Mouse (Mus musculus) stomach, embryonic 14.5 days (tissue): ENCODE measurements around the gene Cbx5. TPM values are rescaled to one million over a fixed set of nuclear protein-coding genes. Genes with fewer than 3 reads are reported as not detected.

Source experiments
- ATAC-seq: fragments of 200-750 bp; cut with Nextera tagmentation; 2 replicates; pipeline ENCODE4 v1.8.0; 2017; ENCODE audit warnings: low read depth, moderate TSS enrichment; ENCODE audit not compliant: insufficient number of reproducible peaks, insufficient read depth, low FRiP score
- H3K27ac ChIP-seq: fragments of 300-500 bp; sonication (generic); 2 replicates; pipeline ENCODE4 v1.5.1; 2014; ENCODE audit warnings: mild to moderate bottlenecking, low read length, moderate library complexity, mixed read lengths
- H3K27me3 ChIP-seq: fragments of 300-500 bp; sonication (generic); 2 replicates; pipeline ENCODE4 v1.6.1; 2014; ENCODE audit warnings: low read length, control low read depth, mixed read lengths; ENCODE audit not compliant: control insufficient read depth, insufficient read depth
- H3K36me3 ChIP-seq: fragments of 300-500 bp; sonication (generic); 2 replicates; pipeline ENCODE4 v1.6.1; 2014; ENCODE audit warnings: mild to moderate bottlenecking, control low read depth, low read length, moderate library complexity, mixed read lengths; ENCODE audit not compliant: control insufficient read depth, insufficient read depth
- H3K4me1 ChIP-seq: fragments of 300-500 bp; sonication (generic); 2 replicates; pipeline ENCODE4 v1.6.1; 2014; ENCODE audit warnings: low read length, control low read depth, mixed read lengths; ENCODE audit not compliant: control insufficient read depth, insufficient read depth
- H3K4me2 ChIP-seq: fragments of 300-500 bp; sonication (generic); replicated peaks from 2 replicates; pipeline ENCODE4 v1.6.1; 2014; ENCODE audit warnings: low read depth, low read length, control low read depth
- H3K4me3 ChIP-seq: fragments of 300-500 bp; sonication (generic); 2 replicates; pipeline ENCODE4 v1.5.1; 2014; ENCODE audit warnings: low read depth, low read length, control low read depth
- H3K9ac ChIP-seq: fragments of 300-500 bp; sonication (generic); replicated peaks from 2 replicates; pipeline ENCODE4 v1.6.1; 2014; ENCODE audit warnings: low read depth, mild to moderate bottlenecking, control low read depth, low read length, moderate library complexity, mixed read lengths
- H3K9me3 ChIP-seq: fragments of 300-500 bp; sonication (generic); 2 replicates; pipeline ENCODE4 v1.6.1; 2016; ENCODE audit warnings: low read depth, low read length, control low read depth; ENCODE audit not compliant: control insufficient read depth
- WGBS: fragments of 180-500 bp; shearing (Covaris S2); extraction: QIAGEN DNeasy Blood & Tissue Kit; methylation state at CpG from one replicate; pipeline ENCODE4 v1.1.7; 2014; 5-methylcytosine and 5-hydroxymethylcytosine counted together
- polyA plus RNA-seq: library from polyadenylated mRNA; unstranded; fragments of >200 nt; fragmentation: Nextera tagmentation; extraction: Ambion mirVana; gene quantifications from 2 replicates; pipeline ENCODE4 v1.2.1, GENCODE M21; 2014

The Cbx5 gene
- polyA plus RNA-seq = 141 and 154 TPM in 2 replicates

DNA sequence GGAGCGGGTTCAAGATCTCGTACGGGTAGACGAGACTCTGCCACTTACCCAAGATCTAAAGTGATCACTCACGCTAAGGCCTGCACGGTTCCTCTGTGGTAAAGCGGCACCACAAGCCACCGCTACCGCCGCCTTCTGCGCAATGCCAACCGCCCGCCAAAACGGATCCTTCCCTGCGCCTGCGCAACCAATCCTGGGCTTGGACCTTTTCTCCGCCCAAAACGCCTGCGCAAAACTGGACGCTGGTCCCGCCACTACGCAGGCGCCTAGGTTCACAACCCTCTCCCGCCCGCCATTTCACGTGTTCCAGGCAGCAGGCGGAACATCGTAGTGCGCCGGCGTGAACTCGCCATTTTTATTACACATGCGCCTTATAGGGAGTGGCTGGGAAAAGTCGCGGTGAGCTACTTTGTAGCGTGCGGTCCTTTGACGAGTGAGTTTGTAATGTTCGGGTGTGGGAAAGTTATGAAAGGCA, at the start of gene Cbx5:
Gene Cbx5 (minus strand): TSS at position 132 of the 475 bp plus-strand sequence.
- WGBS = under 1% methylated on average over 39 of the region's 39 CpGs

DNA sequence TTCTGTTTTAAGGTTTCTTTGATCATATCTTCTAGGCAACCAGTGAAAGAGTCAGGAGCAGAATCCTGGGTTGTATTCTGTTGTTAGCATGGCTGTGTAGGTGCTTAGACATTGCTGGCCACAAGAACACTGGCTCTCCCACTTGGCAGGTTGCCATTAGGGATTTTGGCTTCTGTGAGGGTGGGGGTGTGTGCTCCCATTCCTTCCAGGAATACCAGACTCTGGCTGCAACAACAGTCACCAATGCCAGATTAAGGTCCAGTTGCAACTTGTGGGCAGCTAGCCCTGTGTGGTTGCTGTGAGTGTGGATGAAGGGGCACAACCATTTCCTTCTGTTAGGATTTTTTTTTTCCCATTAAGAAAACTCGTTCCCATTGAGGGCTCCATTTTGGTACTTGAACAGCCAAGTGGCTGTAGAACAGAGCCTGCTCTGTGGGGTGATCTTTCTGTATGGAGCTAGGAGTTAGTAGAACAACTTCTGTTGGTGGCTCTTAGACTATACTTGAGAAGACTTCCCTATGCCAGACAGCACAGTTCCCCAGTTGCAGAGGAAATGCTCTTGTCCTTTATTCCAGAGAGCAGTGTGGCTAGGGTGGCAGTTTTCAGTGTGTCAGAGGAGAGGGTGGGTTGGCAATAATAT, 46.3 kb upstream of the Cbx5 start:
- no peaks in the 10 kb centered on the region for H3K9me3 ChIP-seq
- no peak for ATAC-seq
- 73% methylated on average over 1 of the region's 1 CpGs for WGBS
- peaks cover 17% of the 10 kb centered on the region; the same call in 1 of the 2 replicates for H3K4me1 ChIP-seq
- no peak overlapping the region for H3K4me2 ChIP-seq
- H3K27me3 ChIP-seq = no peaks in the 10 kb centered on the region
- peaks cover 17% of the 10 kb centered on the region; the same call in 1 of the 2 replicates for H3K36me3 ChIP-seq
- no peak overlapping the region for H3K4me3 ChIP-seq
- H3K9ac ChIP-seq = no peak overlapping the region
- H3K27ac ChIP-seq = 0 out of 2 replicates have a peak overlapping the region, but pooled peaks have one; percentile 44

More for the DNA sequence above, at the start of gene Cbx5:
- H3K36me3 ChIP-seq = peaks cover 28% of the 10 kb centered on the region
- H3K27ac ChIP-seq = peak within 1 kb of the TSS; percentile 90
- no peaks in the 10 kb centered on the region for H3K9me3 ChIP-seq
- peak; percentile 94 for ATAC-seq
- peaks cover 15% of the 10 kb centered on the region for H3K4me1 ChIP-seq
- peak within 1 kb of the TSS; percentile 83 for H3K4me2 ChIP-seq
- H3K27me3 ChIP-seq = no peaks in the 10 kb centered on the region
- peak within 1 kb of the TSS; percentile 55 for H3K4me3 ChIP-seq
- peak within 1 kb of the TSS; percentile 71 for H3K9ac ChIP-seq

- WGBS = 33% methylated on average over 2 of the region's 2 CpGs
- H3K9ac ChIP-seq = no peak overlapping the region
- H3K9me3 ChIP-seq = no peaks in the 10 kb centered on the region
- H3K36me3 ChIP-seq = peaks cover 8% of the 10 kb centered on the region; the same call in 1 of the 2 replicates
- no peak overlapping the region for H3K27ac ChIP-seq
- ATAC-seq = no peak
- H3K4me1 ChIP-seq = peaks cover 17% of the 10 kb centered on the region; the same call in 1 of the 2 replicates
- no peaks in the 10 kb centered on the region for H3K27me3 ChIP-seq
- H3K4me2 ChIP-seq = no peak overlapping the region
- no peak overlapping the region for H3K4me3 ChIP-seq
Observed at GRCm38 (mm10) chr15:103284647-103285046, 45.0 kb upstream of the Cbx5 start.

GRCm38 (mm10) chr15:103284066-103284465, 44.5 kb upstream of the Cbx5 start:
- no peaks in the 10 kb centered on the region for H3K9me3 ChIP-seq
- H3K4me1 ChIP-seq = peaks cover 17% of the 10 kb centered on the region; the same call in 1 of the 2 replicates
- no peak overlapping the region for H3K27ac ChIP-seq
- no peak overlapping the region for H3K9ac ChIP-seq
- no peaks in the 10 kb centered on the region for H3K27me3 ChIP-seq
- ATAC-seq = no peak
- H3K4me3 ChIP-seq = no peak overlapping the region
- no peak overlapping the region for H3K4me2 ChIP-seq
- H3K36me3 ChIP-seq = 0 out of 2 replicates have a peak, but pooled peaks cover 4% of the 10 kb centered on the region
- 71% methylated on average over 3 of the region's 3 CpGs for WGBS

DNA sequence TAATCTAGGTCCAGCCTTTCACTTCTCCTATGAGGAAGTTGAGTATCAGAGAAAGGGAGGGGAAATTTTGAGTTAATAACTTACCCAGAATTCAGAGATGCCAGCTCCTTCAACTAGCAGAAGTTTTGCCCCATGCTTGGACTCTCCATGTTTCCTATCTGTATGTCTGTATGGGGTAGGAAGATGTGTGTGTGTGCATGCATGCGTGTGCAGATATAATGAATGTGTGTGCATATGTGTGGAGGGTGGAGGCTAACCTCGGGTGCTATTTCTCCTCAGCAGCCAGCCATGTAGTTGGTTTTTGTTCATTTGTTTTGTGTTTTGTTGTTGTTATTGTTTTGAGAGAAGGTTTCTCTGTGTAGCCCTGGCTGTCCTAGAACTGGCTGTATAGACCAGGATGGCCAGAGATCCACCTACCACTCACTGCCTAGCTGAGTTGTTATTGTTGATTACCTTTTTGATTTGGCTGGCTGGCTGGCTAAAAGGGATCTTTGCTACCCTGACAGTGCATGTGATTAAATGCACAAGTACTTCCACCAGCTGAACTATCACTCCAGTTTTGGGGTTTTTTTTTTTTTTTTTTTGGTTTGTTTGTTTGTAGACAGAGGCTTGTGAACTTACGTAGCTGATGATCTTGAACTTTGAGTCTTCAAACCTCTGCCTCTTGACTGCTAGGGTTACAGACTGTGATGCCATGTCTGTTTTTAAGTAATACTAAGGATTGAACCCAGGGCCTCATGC, 42.0 kb upstream of the Cbx5 start:
- H3K4me1 ChIP-seq = peaks cover 17% of the 10 kb centered on the region; the same call in 1 of the 2 replicates
- no peaks in the 10 kb centered on the region for H3K27me3 ChIP-seq
- peak overlapping the region; percentile 29; the same call in 1 of the 2 replicates for H3K27ac ChIP-seq
- ATAC-seq = no peak
- no peaks in the 10 kb centered on the region for H3K9me3 ChIP-seq
- no peak overlapping the region for H3K4me2 ChIP-seq
- no peaks in the 10 kb centered on the region; the same call in 1 of the 2 replicates for H3K36me3 ChIP-seq
- H3K4me3 ChIP-seq = no peak overlapping the region
- 87% methylated on average over 3 of the region's 3 CpGs for WGBS
- H3K9ac ChIP-seq = no peak overlapping the region; the same call in 1 of the 2 replicates

GRCm38 (mm10) chr15:103280817-103281464, 41.3 kb upstream of the Cbx5 start:
- Histone ChIP-seq H3K9me3 (no peaks in the 10 kb centered on the region), H3K4me3 (no peak overlapping the region), H3K36me3 (no peaks in the 10 kb centered on the region; the same call in 1 of the 2 replicates), H3K27me3 (no peaks in the 10 kb centered on the region), H3K4me2 (no peak overlapping the region), H3K27ac (no peak overlapping the region), H3K4me1 (peaks cover 14% of the 10 kb centered on the region; the same call in 1 of the 2 replicates), H3K9ac (no peak overlapping the region)
- WGBS = 55% methylated on average over 3 of the region's 3 CpGs
- 0 out of 2 replicates have a peak, but pooled peaks have one; percentile 29 for ATAC-seq

DNA sequence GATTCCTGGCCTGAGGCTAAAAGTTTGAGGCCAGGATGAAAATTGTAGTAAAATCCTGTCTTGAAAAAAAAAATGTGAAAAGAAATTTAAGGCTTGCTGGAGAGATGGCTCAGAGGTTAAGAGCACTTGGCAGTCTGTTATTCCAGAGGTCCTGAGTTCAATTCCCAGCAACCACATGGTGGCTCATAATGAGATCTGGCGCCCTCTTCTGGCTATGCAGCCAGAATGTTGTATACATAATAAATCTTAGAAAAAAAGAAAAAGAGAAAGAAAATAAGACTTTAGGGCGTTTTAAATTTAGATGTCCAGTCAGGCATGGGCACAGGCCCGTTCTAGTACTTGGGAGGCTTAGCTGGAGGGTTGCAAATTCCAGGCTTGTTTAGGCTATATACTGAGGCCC, 40.1 kb upstream of the Cbx5 start:
- H3K36me3 ChIP-seq = no peaks in the 10 kb centered on the region; the same call in 1 of the 2 replicates
- H3K27ac ChIP-seq = no peak overlapping the region
- no peak overlapping the region for H3K9ac ChIP-seq
- H3K4me1 ChIP-seq = peaks cover 2% of the 10 kb centered on the region; the same call in 1 of the 2 replicates
- ATAC-seq = no peak
- no peaks in the 10 kb centered on the region for H3K27me3 ChIP-seq
- H3K4me2 ChIP-seq = no peak overlapping the region
- 60% methylated on average over 3 of the region's 3 CpGs for WGBS
- H3K9me3 ChIP-seq = no peaks in the 10 kb centered on the region
- no peak overlapping the region for H3K4me3 ChIP-seq

DNA sequence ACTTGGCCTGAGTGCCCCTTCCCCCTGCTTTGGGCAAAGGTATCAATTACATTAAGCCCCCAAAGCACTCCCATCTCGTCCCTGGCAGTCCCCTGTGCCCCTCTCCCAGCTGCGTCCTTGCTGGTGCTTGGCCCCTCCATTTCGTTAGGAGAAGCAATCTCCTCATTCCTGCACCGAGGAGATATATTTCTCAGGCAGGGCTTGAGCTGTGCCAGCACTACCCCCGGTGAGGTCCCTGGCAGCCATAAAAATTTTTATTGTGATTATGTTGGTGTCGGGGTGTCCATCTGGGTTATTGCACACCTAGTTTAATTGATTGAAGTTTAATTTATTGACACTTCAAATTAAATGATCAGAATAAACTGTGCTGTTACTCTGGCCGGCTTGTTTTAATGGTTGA, 38.3 kb upstream of the Cbx5 start:
- H3K27ac ChIP-seq = no peak overlapping the region

More for the DNA sequence above, 38.3 kb upstream of the Cbx5 start:
- H3K4me3 ChIP-seq = no peak overlapping the region
- no peak overlapping the region for H3K9ac ChIP-seq
- no peak overlapping the region for H3K4me2 ChIP-seq
- H3K9me3 ChIP-seq = no peaks in the 10 kb centered on the region
- no peaks in the 10 kb centered on the region; the same call in 1 of the 2 replicates for H3K36me3 ChIP-seq
- ATAC-seq = no peak
- peaks cover 7% of the 10 kb centered on the region; the same call in 1 of the 2 replicates for H3K4me1 ChIP-seq
- no peaks in the 10 kb centered on the region for H3K27me3 ChIP-seq
- WGBS = 59% methylated on average over 7 of the region's 7 CpGs
